Mouse (Mus musculus) heart, embryonic 14.5 days (tissue): ENCODE data around the gene Gm3149. TPM values are rescaled to one million over a fixed set of nuclear protein-coding genes. Genes with fewer than 3 reads are reported as not detected.

ENCODE experiments used
- polyA plus RNA-seq: library from polyadenylated mRNA; unstranded; fragments of >200 nt; fragmentation: Nextera tagmentation; extraction: Ambion mirVana; gene quantifications from 2 replicates; pipeline ENCODE4 v1.2.1, GENCODE M21; 2014

Gene Gm3149
- polyA plus RNA-seq, 1 experiment from 2014 or later: not detected

Other genes starting within 250 kb of the Gm3149 start
- not detected in 2 replicates for gene Gm3115, start 233.2 kb upstream of the Gm3149 start, polyA plus RNA-seq
- 3.4 TPM in 1 of 2 replicates, not detected in the other for gene Gm8108, start 206.8 kb upstream of the Gm3149 start, polyA plus RNA-seq
- not detected in 2 replicates for gene Gm3127, start 152.3 kb upstream of the Gm3149 start, polyA plus RNA-seq
- 0.26 and 0.27 TPM in 2 replicates for gene Gm2974, start 134.7 kb upstream of the Gm3149 start, polyA plus RNA-seq
- gene Gm3138, start 67.7 kb upstream of the Gm3149 start, polyA plus RNA-seq: not detected in 2 replicates
- gene 2610042L04Rik, start 17.5 kb downstream of the Gm3149 start, polyA plus RNA-seq: 0.13 and 0.28 TPM in 2 replicates
- 0.15 TPM in 1 of 2 replicates, not detected in the other for gene Gm3159, start 80.2 kb downstream of the Gm3149 start, polyA plus RNA-seq
- gene Gm3164, start 98.2 kb downstream of the Gm3149 start, polyA plus RNA-seq: 0.55 TPM in 1 of 2 replicates, not detected in the other
- gene Gm3173, start 113.7 kb downstream of the Gm3149 start, polyA plus RNA-seq: not detected in 2 replicates
- gene Gm3182, start 164.5 kb downstream of the Gm3149 start, polyA plus RNA-seq: not detected in 2 replicates
- not detected in 2 replicates for gene Gm3047, start 238.1 kb downstream of the Gm3149 start, polyA plus RNA-seq